Mouse (Mus musculus) limb, embryonic 14.5 days (tissue): ENCODE data around the gene Zxdb. TPM values are rescaled to one million over a fixed set of nuclear protein-coding genes. Genes with fewer than 3 reads are reported as not detected.
"Not testable (repeated sequence)": the region's sequence is repeated elsewhere in the genome, so short reads cannot be mapped to it uniquely, and the experiment has no call there.

ENCODE experiments used
- ATAC-seq: fragments of 200-750 bp; cut with Nextera tagmentation; 2 replicates; pipeline ENCODE4 v1.8.0; 2017; ENCODE audit warnings: low read depth, moderate number of reproducible peaks, moderate TSS enrichment; ENCODE audit not compliant: low FRiP score
- DNase-seq: peaks from one replicate; pipeline ENCODE4 v3.0.0-alpha.2; 2015; ENCODE audit warnings: low spot score
- H3K27ac ChIP-seq: fragments of 300-500 bp; sonication (generic); replicated peaks from 2 replicates; pipeline ENCODE4 v1.5.1; 2014; ENCODE audit warnings: low read depth, mild to moderate bottlenecking, low read length, moderate library complexity, mixed read lengths
- H3K27me3 ChIP-seq: fragments of 300-500 bp; sonication (generic); 2 replicates; pipeline ENCODE4 v1.6.1; 2014; ENCODE audit warnings: low read length, mixed read lengths; ENCODE audit not compliant: control insufficient read depth, insufficient read depth
- H3K36me3 ChIP-seq: fragments of 300-500 bp; sonication (generic); 2 replicates; pipeline ENCODE4 v1.6.1; 2014; ENCODE audit warnings: mild to moderate bottlenecking, low read length, moderate library complexity, mixed read lengths; ENCODE audit not compliant: control insufficient read depth, insufficient read depth
- H3K4me1 ChIP-seq: fragments of 300-500 bp; sonication (generic); 2 replicates; pipeline ENCODE4 v1.6.1; 2014; ENCODE audit warnings: antibody characterized with exemption, low read length, mixed read lengths; ENCODE audit not compliant: control insufficient read depth, insufficient read depth
- H3K4me2 ChIP-seq: fragments of 300-500 bp; sonication (generic); replicated peaks from 2 replicates; pipeline ENCODE4 v1.6.1; 2014; ENCODE audit warnings: low read depth, mild to moderate bottlenecking, low read length, moderate library complexity; ENCODE audit not compliant: severe bottlenecking
- H3K4me3 ChIP-seq: fragments of 300-500 bp; sonication (generic); replicated peaks from 2 replicates; pipeline ENCODE4 v1.5.1; 2014; ENCODE audit warnings: low read length
- H3K9ac ChIP-seq: fragments of 300-500 bp; sonication (generic); 2 replicates; pipeline ENCODE4 v1.6.1; 2014; ENCODE audit warnings: mild to moderate bottlenecking, low read depth, low read length, moderate library complexity; ENCODE audit not compliant: severe bottlenecking
- H3K9me3 ChIP-seq: fragments of 300-500 bp; sonication (generic); 2 replicates; pipeline ENCODE4 v1.6.1; 2016; ENCODE audit warnings: low read length; ENCODE audit not compliant: control insufficient read depth
- POLR2A ChIP-seq: fragments of 200-500 bp; IDR thresholded peaks from 2 replicates; pipeline ENCODE4 v1.8.0; 2012; ENCODE audit warnings: inconsistent platforms, mild to moderate bottlenecking, moderate library complexity, borderline replicate concordance; ENCODE audit not compliant: insufficient read depth, insufficient read length; ENCODE audit errors: extremely low read depth
- WGBS: fragments of 180-500 bp; shearing (Covaris S2); extraction: QIAGEN DNeasy Blood & Tissue Kit; methylation state at CpG from one replicate; pipeline ENCODE4 v1.1.7; 2014; 5-methylcytosine and 5-hydroxymethylcytosine counted together
- polyA plus RNA-seq, 2 experiments: library from polyadenylated mRNA; depleted of rRNA in 1 of 2; stranded (reverse) in 1 of 2; unstranded in 1 of 2; fragments of >200 nt; fragmentation: Nextera tagmentation in 1 of 2; extraction: Ambion mirVana in 1 of 2; gene quantifications; 2 replicates each; pipeline versions ENCODE4 v1.2.1 to v1.2.3; 2012 to 2014

Zxdb gene
- polyA plus RNA-seq (2012; rRNA removed) (5.2 and 6.6 TPM in 2 replicates), polyA plus RNA-seq (2014; fragmentation: Nextera tagmentation; extraction: Ambion mirVana) (2.7 and 3.0 TPM in 2 replicates)

DNA sequence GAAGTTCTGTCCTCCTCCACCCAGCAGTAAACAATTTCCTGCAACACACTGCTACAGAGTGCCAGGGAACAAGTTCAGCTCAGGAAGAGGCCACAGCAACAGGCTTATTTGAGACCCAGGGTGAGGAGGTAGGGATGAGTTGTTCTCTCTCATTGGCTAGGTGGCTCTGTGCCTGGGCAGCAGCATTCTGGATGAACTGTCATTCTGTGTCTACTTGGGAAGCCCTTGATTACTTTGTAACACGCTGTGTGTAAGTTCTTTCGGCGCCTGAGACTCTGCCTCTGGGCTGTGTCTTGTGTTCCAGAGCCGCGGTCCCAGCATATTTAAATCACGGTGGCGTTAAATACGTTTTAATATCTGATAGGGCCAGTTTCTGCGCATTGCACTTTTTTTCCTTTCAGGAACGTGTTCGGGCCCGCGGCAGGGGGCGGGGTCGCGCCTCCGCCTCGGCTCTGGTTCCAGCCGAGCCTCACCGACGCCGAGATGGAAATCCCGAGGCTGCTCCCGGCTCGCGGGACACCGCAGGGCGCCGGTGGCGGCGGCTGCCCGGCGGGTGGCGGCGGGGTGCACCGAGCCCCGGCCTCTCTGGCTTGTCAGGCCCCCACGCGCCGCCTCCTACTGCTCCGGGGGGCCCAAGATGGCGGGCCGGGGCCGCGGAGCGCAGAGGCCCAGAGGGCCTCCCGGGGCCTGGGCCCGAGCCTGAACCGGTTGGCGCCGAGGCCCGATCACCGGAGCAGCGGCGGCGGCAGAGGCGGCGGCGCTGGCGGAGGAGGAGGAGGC, at the start of gene Zxdb:
Zxdb (plus strand) TSS at position 378 of the 780 bp plus-strand sequence.
- H3K4me1 ChIP-seq, H3K27me3 ChIP-seq, H3K4me3 ChIP-seq, H3K9ac ChIP-seq, H3K27ac ChIP-seq, H3K4me2 ChIP-seq, H3K36me3 ChIP-seq, H3K9me3 ChIP-seq, DNase-seq: not testable (repeated sequence)
- peak; percentile 82 for ATAC-seq
- WGBS, result no CpG with 5 or more reads among the region's 60 CpGs

- no peak overlapping the region for H3K4me3 ChIP-seq
- H3K4me2 ChIP-seq, result no peak overlapping the region
- no peak overlapping the region for H3K9ac ChIP-seq
- H3K27me3 ChIP-seq, result no peaks in the 10 kb centered on the region
- no peak overlapping the region for H3K27ac ChIP-seq
- WGBS, result 41% methylated on average over 4 of the region's 4 CpGs
- no peaks in the 10 kb centered on the region for H3K4me1 ChIP-seq
- TF ChIP-seq POLR2A, result no peak
- H3K9me3 ChIP-seq, result no peaks in the 10 kb centered on the region
- no peaks in the 10 kb centered on the region for H3K36me3 ChIP-seq
- DNase-seq (peak; percentile 34), ATAC-seq (no peak)
Measured at GRCm38 (mm10) chrX:94674977-94675376, 49.4 kb upstream of the Zxdb start.

- not testable (repeated sequence) for H3K36me3 ChIP-seq, ATAC-seq, H3K9me3 ChIP-seq, DNase-seq, H3K27me3 ChIP-seq, H3K27ac ChIP-seq, H3K4me3 ChIP-seq, H3K4me2 ChIP-seq, H3K4me1 ChIP-seq, H3K9ac ChIP-seq
- WGBS, result no CpG with 5 or more reads among the region's 2 CpGs
Measured at GRCm38 (mm10) chrX:94681581-94681980, 42.8 kb upstream of the Zxdb start.

DNA sequence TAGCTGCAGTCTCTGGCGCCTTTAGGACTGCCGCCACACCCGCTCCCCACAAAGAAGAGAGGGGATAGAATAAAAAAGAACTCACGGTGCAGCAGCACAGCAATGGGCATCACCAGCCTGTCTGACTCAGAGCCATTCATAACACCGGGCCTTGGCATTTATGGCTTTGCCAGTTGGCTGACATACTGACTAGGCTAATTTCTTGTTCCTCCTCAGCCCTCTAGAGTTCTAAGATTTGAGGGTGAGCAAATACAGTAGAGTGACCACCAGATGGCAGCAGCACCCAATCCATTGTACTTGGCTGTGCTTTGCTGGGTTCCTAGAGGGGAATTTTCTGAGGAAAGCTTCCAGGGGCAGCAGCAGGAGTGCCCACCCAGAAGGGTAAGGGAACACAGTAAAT, 34.8 kb upstream of the Zxdb start:
- not testable (repeated sequence) for H3K4me1 ChIP-seq, DNase-seq, H3K27me3 ChIP-seq, H3K27ac ChIP-seq, H3K4me3 ChIP-seq, H3K9ac ChIP-seq, H3K9me3 ChIP-seq, H3K36me3 ChIP-seq, H3K4me2 ChIP-seq
- WGBS, result 86% methylated on average over 5 of the region's 5 CpGs
- peak; percentile 63 for ATAC-seq

- not testable (repeated sequence) for DNase-seq, H3K4me3 ChIP-seq, H3K36me3 ChIP-seq, H3K9me3 ChIP-seq, H3K4me1 ChIP-seq, H3K27me3 ChIP-seq, H3K4me2 ChIP-seq, ATAC-seq, H3K27ac ChIP-seq, H3K9ac ChIP-seq
- 93% methylated on average over 6 of the region's 7 CpGs for WGBS
Measured at GRCm38 (mm10) chrX:94706676-94707075, 17.7 kb upstream of the Zxdb start.

- not testable (repeated sequence) for H3K9me3 ChIP-seq, H3K4me2 ChIP-seq, H3K9ac ChIP-seq, H3K27me3 ChIP-seq, ATAC-seq, H3K4me1 ChIP-seq, H3K36me3 ChIP-seq, DNase-seq, H3K27ac ChIP-seq, H3K4me3 ChIP-seq
- no CpG with 5 or more reads among the region's 3 CpGs for WGBS
Measured at GRCm38 (mm10) chrX:94709752-94710151, 14.6 kb upstream of the Zxdb start.

- not testable (repeated sequence) for H3K27ac ChIP-seq, H3K4me3 ChIP-seq, H3K4me2 ChIP-seq, H3K27me3 ChIP-seq, DNase-seq, H3K4me1 ChIP-seq, H3K9ac ChIP-seq, H3K36me3 ChIP-seq, H3K9me3 ChIP-seq
- ATAC-seq, result peak; percentile 70; the same call in 1 of the 2 replicates
- no CpG with 5 or more reads among the region's 102 CpGs for WGBS
Measured at GRCm38 (mm10) chrX:94724972-94725569, 702 bp downstream of the Zxdb start.

DNA sequence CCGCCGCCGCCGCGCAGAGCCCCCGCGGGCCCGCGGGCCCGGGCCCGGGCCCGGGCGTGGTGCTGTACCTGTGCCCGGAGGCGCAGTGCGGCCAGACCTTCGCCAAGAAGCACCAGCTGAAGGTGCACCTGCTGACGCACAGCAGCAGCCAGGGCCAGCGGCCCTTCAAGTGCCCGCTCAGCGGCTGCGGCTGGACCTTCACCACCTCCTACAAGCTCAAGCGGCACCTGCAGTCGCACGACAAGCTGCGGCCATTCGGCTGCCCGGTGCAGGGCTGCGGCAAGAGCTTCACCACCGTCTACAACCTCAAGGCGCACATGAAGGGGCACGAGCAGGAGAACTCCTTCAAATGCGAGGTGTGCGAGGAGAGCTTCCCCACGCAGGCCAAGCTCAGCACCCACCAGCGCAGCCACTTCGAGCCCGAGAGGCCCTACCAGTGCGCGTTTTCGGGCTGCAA, 1.3 kb downstream of the Zxdb start:
- WGBS, result no CpG with 5 or more reads among the region's 41 CpGs

More for the DNA sequence above, 1.3 kb downstream of the Zxdb start:
- not testable (repeated sequence) for H3K4me1 ChIP-seq, H3K36me3 ChIP-seq, H3K9me3 ChIP-seq, ATAC-seq, H3K4me3 ChIP-seq, H3K27ac ChIP-seq, DNase-seq, H3K9ac ChIP-seq, H3K4me2 ChIP-seq, H3K27me3 ChIP-seq
